Mouse (Mus musculus): Measurements from ENCODE around the gene Wsb2. TPM values are rescaled to one million over a fixed set of nuclear protein-coding genes. Genes with fewer than 3 reads are reported as not detected.

The Wsb2 gene
- polyA plus RNA-seq (2015; fragmentation: Nextera tagmentation; extraction: Ambion mirVana), result 255 and 299 TPM in 2 replicates

- Histone ChIP-seq H3K9ac (replicated peaks) (peak within 1 kb of the TSS; percentile 96), H3K36me3 (no peaks in the 10 kb centered on the region), H3K27me3 (replicated peaks) (no peaks in the 10 kb centered on the region), H3K9me3 (replicated peaks) (no peaks in the 10 kb centered on the region), H3K4me1 (peaks cover 55% of the 10 kb centered on the region), H3K4me3 (replicated peaks) (peak within 1 kb of the TSS; percentile 92), H3K27ac (replicated peaks) (peak within 1 kb of the TSS; percentile 92), H3K4me2 (peak within 1 kb of the TSS; percentile 93)
- under 1% methylated on average over 35 of the region's 54 CpGs for WGBS
- ATAC-seq (ENCODE audit: low FRiP score), result peak; percentile 88
Observed at GRCm38 (mm10) chr5:117357129-117357477, at the start of gene Wsb2. Gene Wsb2 (plus strand): TSS chr5:117357304.

GRCm38 (mm10) chr5:117307699-117308098 lies 49.4 kb upstream of the Wsb2 start:
- no peaks in the 10 kb centered on the region for H3K27me3 ChIP-seq (replicated peaks)
- H3K4me3 ChIP-seq (replicated peaks), result no peak overlapping the region
- H3K9ac ChIP-seq (replicated peaks), result no peak overlapping the region
- no peaks in the 10 kb centered on the region for H3K9me3 ChIP-seq (replicated peaks)
- no peaks in the 10 kb centered on the region for H3K4me1 ChIP-seq
- H3K4me2 ChIP-seq, result no peak overlapping the region
- H3K27ac ChIP-seq (replicated peaks), result no peak overlapping the region
- ATAC-seq (ENCODE audit: low FRiP score), result no peak
- WGBS, result 35% methylated on average over 11 of the region's 11 CpGs
- no peaks in the 10 kb centered on the region for H3K36me3 ChIP-seq

- Histone ChIP-seq H3K9me3 (replicated peaks) (no peaks in the 10 kb centered on the region), H3K36me3 (no peaks in the 10 kb centered on the region), H3K4me1 (peaks cover 6% of the 10 kb centered on the region; the same call in 1 of the 2 replicates), H3K4me3 (replicated peaks) (no peak overlapping the region; the same call in 1 of the 2 replicates), H3K9ac (replicated peaks) (no peak overlapping the region), H3K27ac (replicated peaks) (no peak overlapping the region), H3K27me3 (replicated peaks) (peaks cover 12% of the 10 kb centered on the region; the same call in 1 of the 2 replicates), H3K4me2 (peak overlapping the region; percentile 35)
- no peak for ATAC-seq (ENCODE audit: low FRiP score)
- 26% methylated on average over 14 of the region's 14 CpGs for WGBS
Observed at GRCm38 (mm10) chr5:117313420-117313819, 43.7 kb upstream of the Wsb2 start.

GRCm38 (mm10) chr5:117313909-117314308 lies 43.2 kb upstream of the Wsb2 start:
- Histone ChIP-seq H3K27ac (replicated peaks) (no peak overlapping the region), H3K9ac (replicated peaks) (no peak overlapping the region), H3K36me3 (no peaks in the 10 kb centered on the region), H3K4me1 (peaks cover 10% of the 10 kb centered on the region; the same call in 1 of the 2 replicates), H3K4me2 (peak overlapping the region; percentile 35), H3K4me3 (replicated peaks) (no peak overlapping the region), H3K9me3 (replicated peaks) (no peaks in the 10 kb centered on the region), H3K27me3 (replicated peaks) (peaks cover 12% of the 10 kb centered on the region; the same call in 1 of the 2 replicates)
- ATAC-seq (ENCODE audit: low FRiP score), result no peak
- 45% methylated on average over 10 of the region's 10 CpGs for WGBS

- Histone ChIP-seq H3K27ac (replicated peaks) (no peak overlapping the region), H3K4me1 (peaks cover 19% of the 10 kb centered on the region), H3K9me3 (replicated peaks) (no peaks in the 10 kb centered on the region), H3K4me3 (replicated peaks) (no peak overlapping the region), H3K27me3 (replicated peaks) (peaks cover 12% of the 10 kb centered on the region; the same call in 1 of the 2 replicates), H3K36me3 (no peaks in the 10 kb centered on the region), H3K9ac (replicated peaks) (no peak overlapping the region), H3K4me2 (no peak overlapping the region)
- ATAC-seq (ENCODE audit: low FRiP score), result no peak
- WGBS, result 20% methylated on average over 9 of the region's 9 CpGs
Observed at GRCm38 (mm10) chr5:117314587-117315428, 42.3 kb upstream of the Wsb2 start.

- Histone ChIP-seq H3K9me3 (replicated peaks) (no peaks in the 10 kb centered on the region), H3K4me1 (peaks cover 21% of the 10 kb centered on the region), H3K36me3 (no peaks in the 10 kb centered on the region), H3K4me3 (replicated peaks) (peak within 1 kb of the TSS; percentile 65), H3K27ac (replicated peaks) (peak within 1 kb of the TSS; percentile 42; the same call in 1 of the 2 replicates), H3K27me3 (replicated peaks) (peaks cover 29% of the 10 kb centered on the region), H3K9ac (replicated peaks) (peak within 1 kb of the TSS; percentile 62), H3K4me2 (peak within 1 kb of the TSS; percentile 94)
- WGBS, result under 1% methylated on average over 79 of the region's 81 CpGs
- peak; percentile 70; the same call in 1 of the 2 replicates for ATAC-seq (ENCODE audit: low FRiP score)
Observed at GRCm38 (mm10) chr5:117318741-117319629, 38.1 kb upstream of the Wsb2 start, which contains the start of gene Vsig10. Gene Vsig10 (plus strand): TSS chr5:117319083.

- ATAC-seq (ENCODE audit: low FRiP score), result no peak
- no peak overlapping the region for H3K27ac ChIP-seq (replicated peaks)
- H3K4me2 ChIP-seq, result no peak overlapping the region
- H3K4me3 ChIP-seq (replicated peaks), result no peak overlapping the region
- no peaks in the 10 kb centered on the region for H3K9me3 ChIP-seq (replicated peaks)
- 86% methylated on average over 9 of the region's 9 CpGs for WGBS
- H3K4me1 ChIP-seq, result peaks cover 13% of the 10 kb centered on the region
- no peak overlapping the region for H3K9ac ChIP-seq (replicated peaks)
- H3K36me3 ChIP-seq, result no peaks in the 10 kb centered on the region
- H3K27me3 ChIP-seq (replicated peaks), result peaks cover 17% of the 10 kb centered on the region
Observed at GRCm38 (mm10) chr5:117323751-117324150, 33.4 kb upstream of the Wsb2 start.

GRCm38 (mm10) chr5:117326408-117326807 lies 30.7 kb upstream of the Wsb2 start:
- Histone ChIP-seq H3K27ac (replicated peaks) (no peak overlapping the region), H3K4me3 (replicated peaks) (no peak overlapping the region), H3K9ac (replicated peaks) (no peak overlapping the region), H3K9me3 (replicated peaks) (no peaks in the 10 kb centered on the region), H3K36me3 (no peaks in the 10 kb centered on the region), H3K27me3 (replicated peaks) (0 out of 2 replicates have a peak, but pooled peaks cover 3% of the 10 kb centered on the region), H3K4me1 (no peaks in the 10 kb centered on the region), H3K4me2 (no peak overlapping the region)
- WGBS, result 75% methylated on average over 6 of the region's 6 CpGs
- ATAC-seq (ENCODE audit: low FRiP score), result no peak

- no peak for ATAC-seq (ENCODE audit: low FRiP score)
- no peaks in the 10 kb centered on the region for H3K4me1 ChIP-seq
- no peak overlapping the region for H3K9ac ChIP-seq (replicated peaks)
- H3K36me3 ChIP-seq, result no peaks in the 10 kb centered on the region
- no peak overlapping the region for H3K4me3 ChIP-seq (replicated peaks)
- H3K9me3 ChIP-seq (replicated peaks), result no peaks in the 10 kb centered on the region
- 92% methylated on average over 7 of the region's 7 CpGs for WGBS
- no peak overlapping the region for H3K27ac ChIP-seq (replicated peaks)
- H3K27me3 ChIP-seq (replicated peaks), result no peaks in the 10 kb centered on the region
- H3K4me2 ChIP-seq, result no peak overlapping the region
Observed at GRCm38 (mm10) chr5:117330457-117330856, 26.6 kb upstream of the Wsb2 start.

GRCm38 (mm10) chr5:117337999-117338398 lies 19.1 kb upstream of the Wsb2 start:
- WGBS, result 92% methylated on average over 10 of the region's 10 CpGs
- no peak overlapping the region for H3K4me3 ChIP-seq (replicated peaks)
- ATAC-seq (ENCODE audit: low FRiP score), result no peak

GRCm38 (mm10) chr5:117338503-117338902 lies 18.6 kb upstream of the Wsb2 start:
- Histone ChIP-seq H3K9me3 (replicated peaks) (no peaks in the 10 kb centered on the region), H3K4me1 (no peaks in the 10 kb centered on the region), H3K4me3 (replicated peaks) (no peak overlapping the region), H3K9ac (replicated peaks) (no peak overlapping the region), H3K27ac (replicated peaks) (no peak overlapping the region), H3K27me3 (replicated peaks) (no peaks in the 10 kb centered on the region), H3K36me3 (no peaks in the 10 kb centered on the region; the same call in 1 of the 2 replicates), H3K4me2 (no peak overlapping the region)
- ATAC-seq (ENCODE audit: low FRiP score), result no peak
- WGBS, result 85% methylated on average over 8 of the region's 8 CpGs

More at GRCm38 (mm10) chr5:117337999-117338398, 19.1 kb upstream of the Wsb2 start:
- no peaks in the 10 kb centered on the region; the same call in 1 of the 2 replicates for H3K36me3 ChIP-seq
- no peak overlapping the region for H3K4me2 ChIP-seq
- H3K27ac ChIP-seq (replicated peaks), result no peak overlapping the region
- no peak overlapping the region for H3K9ac ChIP-seq (replicated peaks)
- H3K9me3 ChIP-seq (replicated peaks), result no peaks in the 10 kb centered on the region
- H3K4me1 ChIP-seq, result no peaks in the 10 kb centered on the region
- no peaks in the 10 kb centered on the region for H3K27me3 ChIP-seq (replicated peaks)

All from neural tube, embryonic 15.5 days (tissue).